Mouse (Mus musculus) neutrophil, adult 5-6 weeks (primary cell): ENCODE results near the gene Cilp. TPM values are rescaled to one million over a fixed set of nuclear protein-coding genes. Genes with fewer than 3 reads are reported as not detected.
"Not testable (repeated sequence)": the region's sequence is repeated elsewhere in the genome, so short reads cannot be mapped to it uniquely, and the experiment has no call there.

Source experiments
- ATAC-seq: fragments of 151-379, 151-347 bp; 2 replicates; pipeline ENCODE4 v1.8.0; 2017; ENCODE audit warnings: mild to moderate bottlenecking, moderate TSS enrichment; ENCODE audit not compliant: insufficient number of reproducible peaks, poor library complexity, low FRiP score, severe bottlenecking; ENCODE audit errors: extremely low read depth
- total RNA-seq: library from RNA; stranded (forward); fragments of 200-1000 nt; gene quantifications from 2 replicates; pipeline ENCODE4 v1.2.3, GENCODE M21; 2017

The Cilp gene
- total RNA-seq, 1 experiment from 2014 or later, result not detected

DNA sequence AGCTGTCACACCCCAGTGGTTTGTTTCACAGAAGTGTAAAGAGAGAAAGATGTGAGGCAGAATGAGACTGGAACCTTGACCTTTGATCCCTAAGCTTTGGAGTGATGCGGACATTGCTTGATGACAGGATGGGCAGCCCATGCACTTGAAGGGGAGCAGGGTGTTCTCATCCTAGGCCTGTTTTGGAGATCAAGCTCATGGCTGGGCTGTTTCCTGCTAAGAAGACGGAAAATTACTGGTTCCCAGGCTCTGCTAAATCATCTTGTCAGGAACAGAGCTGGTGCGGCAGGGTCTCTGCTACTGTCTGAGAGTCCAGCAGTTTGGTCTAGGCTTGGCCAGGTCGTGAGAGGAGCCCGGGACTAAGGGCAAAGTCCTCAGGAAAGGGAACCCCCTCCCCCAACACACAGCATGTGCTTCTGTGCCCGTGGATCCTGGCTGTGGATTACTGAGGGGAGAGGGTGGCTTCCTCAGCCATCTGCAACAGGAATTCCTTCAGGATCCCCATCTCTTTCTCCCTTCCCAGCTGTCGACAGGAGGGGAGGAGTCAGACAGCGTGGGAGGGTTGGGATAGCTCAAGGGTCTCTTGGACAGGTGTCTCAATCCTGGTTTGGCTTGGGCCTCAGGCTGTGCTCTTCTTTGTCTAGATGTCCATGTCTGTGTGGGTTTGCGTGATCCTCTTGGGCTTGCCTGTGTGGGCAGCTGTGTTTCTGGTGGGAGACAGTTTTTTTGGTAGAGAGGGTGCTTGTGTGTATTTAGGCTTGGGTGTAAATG, 20.8 kb upstream of the Cilp start:
- no peak for ATAC-seq

- ATAC-seq, result no peak
Observed at GRCm38 (mm10) chr9:65247502-65248376, 17.2 kb upstream of the Cilp start.

DNA sequence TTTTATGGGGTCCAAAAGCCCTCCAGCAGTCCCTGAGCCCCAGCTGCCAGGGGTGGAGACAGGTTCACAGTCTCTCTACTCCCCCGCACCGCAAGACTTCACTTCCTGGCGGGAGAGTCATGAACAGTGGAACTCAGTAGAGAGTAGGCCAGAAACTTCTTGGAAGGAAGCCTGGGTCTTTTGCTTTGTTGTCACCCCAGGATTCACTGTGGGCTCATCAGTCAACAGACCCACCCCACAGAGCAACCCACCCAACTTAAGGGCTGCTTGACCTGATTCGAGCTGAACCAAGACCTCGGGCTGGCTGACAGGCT, 16.6 kb upstream of the Cilp start:
- ATAC-seq, result no peak

GRCm38 (mm10) chr9:65252026-65252425, 13.0 kb upstream of the Cilp start:
- no peak for ATAC-seq

GRCm38 (mm10) chr9:65255906-65256600, 8.9 kb upstream of the Cilp start:
- no peak for ATAC-seq

DNA sequence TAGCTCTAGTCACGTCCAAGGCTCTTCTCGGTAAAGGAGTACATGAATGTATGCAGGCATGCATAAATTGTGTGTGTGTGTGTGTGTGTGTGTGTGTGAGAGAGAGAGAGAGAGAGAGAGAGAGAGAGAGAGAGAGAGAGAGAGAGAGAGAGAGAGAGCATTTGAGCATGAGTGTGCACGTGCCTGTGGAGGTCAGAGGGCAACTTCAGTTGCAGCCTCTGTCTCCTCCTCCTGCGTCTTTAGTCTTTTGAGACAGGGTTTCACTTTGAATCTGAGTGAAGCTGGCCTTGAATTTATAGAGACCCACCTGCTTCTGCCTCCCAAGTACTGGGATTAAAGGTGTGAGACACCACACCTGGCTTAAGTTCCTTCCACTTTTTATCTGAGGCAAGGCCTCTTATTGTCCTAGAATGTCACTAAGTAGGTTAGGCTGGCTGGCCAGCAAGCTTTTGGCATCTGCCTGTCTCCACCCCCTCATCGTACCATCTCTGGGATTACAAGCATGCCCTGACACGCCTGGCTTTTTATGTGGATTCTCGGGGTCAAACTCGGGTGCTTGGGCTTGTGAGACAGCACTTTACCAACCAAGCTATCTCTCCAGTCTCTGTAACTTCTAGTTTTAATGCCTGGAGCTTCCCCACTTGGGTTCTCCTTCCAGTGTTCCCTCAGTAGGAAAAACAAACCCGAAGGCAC, 7.6 kb upstream of the Cilp start:
- ATAC-seq, result no peak

DNA sequence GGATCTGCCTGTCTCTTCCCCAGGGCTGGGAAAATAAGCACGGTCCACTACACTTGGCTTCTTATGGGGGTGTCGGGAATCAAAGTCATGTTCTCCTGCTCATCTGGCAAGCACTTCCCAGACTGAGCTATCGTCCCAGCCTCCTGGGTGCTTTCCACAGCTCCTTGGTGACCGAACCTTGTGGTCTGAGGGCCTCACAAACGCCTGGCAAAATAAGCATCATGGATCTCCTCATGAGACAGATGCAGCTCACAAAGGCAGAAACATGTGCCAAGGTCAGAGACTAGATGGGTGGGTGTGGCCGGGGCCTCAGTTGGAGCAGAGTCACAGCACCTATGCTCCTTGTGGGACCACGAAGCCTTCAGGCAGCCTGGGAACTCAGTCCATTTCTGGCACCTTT, 5.6 kb upstream of the Cilp start:
- ATAC-seq, result no peak

- no peak for ATAC-seq
Observed at GRCm38 (mm10) chr9:65261591-65262230, 3.3 kb upstream of the Cilp start.

DNA sequence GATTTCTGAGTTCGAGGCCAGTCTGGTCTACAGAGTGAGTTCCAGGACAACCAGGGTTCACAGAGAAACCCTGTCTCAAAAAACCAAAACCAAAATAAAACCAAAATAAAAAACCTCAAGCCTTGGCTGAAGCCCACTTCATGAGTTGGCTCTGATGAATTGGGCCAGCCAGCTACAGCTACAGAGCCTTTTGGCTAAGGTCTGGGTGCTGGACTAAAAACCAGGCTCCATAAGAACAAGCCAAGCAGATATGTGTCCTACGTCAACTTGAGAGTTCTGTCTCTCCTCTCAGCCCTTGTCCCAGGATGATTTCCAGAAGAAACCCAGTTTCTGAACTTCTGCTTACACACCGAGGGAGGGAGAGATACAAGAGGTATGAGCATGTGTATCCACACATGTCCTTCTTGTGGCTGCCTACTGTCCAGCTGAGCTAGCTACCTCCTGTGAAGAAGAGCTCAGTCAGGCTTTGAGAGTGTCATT, 2.3 kb upstream of the Cilp start:
- no peak for ATAC-seq

- no peak for ATAC-seq
Observed at GRCm38 (mm10) chr9:65267742-65268515, 2.9 kb downstream of the Cilp start.

DNA sequence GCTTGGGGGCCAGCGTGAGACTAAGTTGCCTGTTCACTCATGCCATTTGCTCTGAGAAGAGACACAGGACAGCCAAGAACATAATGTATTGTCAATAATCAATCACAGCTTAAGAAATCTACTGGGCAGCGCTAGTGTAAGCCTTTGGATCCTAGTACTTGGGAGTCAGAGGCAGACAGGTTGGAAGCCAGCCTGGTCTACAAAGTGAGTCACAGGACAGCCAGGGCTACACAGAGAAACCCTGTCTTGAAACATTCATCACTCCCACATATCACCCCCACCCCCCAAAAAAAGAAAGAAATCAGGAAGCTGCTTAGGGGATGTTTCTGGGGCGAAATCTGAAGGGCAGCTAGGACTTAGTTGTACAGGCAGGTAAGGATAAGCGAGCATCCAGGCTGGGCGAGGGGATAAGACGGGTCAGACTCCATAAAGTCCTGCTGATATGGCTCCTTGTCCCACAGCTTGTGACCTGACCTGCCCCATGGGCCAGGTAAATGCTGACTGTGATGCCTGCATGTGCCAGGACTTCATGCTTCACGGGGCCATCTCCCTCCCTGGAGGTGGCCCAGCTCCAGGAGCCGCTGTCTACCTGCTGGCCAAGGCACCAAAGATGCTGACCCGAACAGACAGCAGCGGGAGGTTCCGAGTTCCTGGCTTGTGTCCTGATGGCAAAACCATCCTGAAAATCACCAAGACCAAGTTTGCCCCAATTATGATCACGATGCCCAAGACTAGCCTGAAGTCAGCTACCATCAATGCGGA, 8.2 kb downstream of the Cilp start:
- ATAC-seq, result no peak

GRCm38 (mm10) chr9:65273873-65274272, 8.9 kb downstream of the Cilp start:
- no peak for ATAC-seq

DNA sequence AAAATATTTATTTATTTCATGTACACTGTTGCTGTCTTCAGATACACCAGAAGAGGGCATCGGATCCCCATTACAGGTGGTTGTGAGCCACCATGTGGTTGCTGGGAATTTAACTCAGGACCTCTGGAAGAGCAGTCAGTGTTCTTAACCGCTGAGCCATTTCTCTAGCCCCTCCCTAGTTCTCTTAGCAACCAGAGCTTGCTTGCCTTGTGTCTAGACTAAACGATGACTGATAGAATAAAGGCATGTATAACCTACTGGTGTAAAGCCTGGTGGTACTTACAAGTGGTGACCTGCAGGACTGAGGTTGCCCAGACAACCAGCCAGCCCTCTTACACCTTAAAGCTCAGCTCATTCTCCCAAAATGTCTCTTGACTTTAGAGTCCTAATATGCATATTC, 9.9 kb downstream of the Cilp start:
- not testable (repeated sequence) for ATAC-seq

DNA sequence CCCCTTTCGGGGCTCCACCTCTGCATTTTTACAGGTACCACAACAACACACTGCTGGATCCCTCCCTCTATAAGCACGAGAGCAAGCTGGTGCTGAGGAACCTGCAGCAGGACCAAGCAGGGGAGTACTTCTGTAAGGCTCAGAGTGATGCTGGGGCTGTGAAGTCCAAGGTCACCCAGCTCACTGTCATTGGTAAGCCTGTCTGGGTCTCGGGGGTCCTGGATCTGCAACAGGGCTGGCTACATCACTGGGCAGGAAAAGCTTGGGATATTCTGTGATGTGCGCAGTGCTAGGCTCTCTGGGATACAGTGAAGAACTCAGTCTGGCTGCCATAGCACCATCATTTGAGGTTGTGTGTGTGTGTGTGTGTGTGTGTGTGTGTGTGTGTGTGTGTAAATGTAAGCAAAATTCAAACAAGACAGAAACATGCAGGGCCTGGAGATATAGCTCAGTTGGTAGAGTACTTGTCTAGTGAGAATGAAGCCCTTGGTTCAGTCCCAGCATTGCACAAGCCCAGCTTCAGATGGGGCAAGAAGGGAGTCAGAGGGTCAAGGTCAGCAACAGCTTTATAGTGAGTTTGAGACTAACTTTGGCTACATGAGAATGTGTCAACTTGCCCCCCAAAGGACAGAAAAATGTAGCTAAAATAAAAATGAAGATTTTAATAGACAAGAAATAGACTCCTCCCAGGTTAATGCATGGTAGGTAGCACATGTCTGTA, 11.0 kb downstream of the Cilp start:
- ATAC-seq, result no peak

DNA sequence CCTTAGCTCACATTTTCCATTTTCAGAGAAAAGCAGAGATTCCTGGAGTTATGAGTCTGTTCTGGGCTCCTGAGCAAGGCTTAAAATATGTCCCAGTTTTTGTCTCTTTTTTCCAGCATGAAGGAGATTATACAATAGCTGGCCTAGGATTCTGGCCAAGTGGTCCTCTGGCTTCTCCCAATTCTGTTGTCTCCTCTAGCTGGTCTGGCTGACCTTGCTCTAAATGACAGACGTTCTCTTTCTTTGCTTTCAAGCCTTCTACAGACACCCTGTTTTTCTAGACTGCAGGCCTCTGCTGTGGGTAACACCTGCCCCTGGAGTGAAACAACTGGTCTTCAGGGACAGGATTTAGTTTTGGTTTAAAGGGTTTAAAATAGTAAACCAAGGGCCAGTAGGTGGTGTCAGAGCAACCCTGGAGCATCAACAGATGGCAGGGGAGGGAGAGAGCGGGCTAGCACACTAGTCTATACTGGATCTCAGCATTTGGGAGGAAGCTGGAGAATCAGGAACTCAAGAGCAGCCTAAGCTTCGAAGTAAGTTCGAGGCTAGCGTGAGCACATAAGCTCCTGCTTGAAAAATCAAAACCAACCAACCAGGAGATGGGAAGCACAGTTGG, 16.7 kb downstream of the Cilp start:
- ATAC-seq, result no peak

- ATAC-seq, result no peak
Observed at GRCm38 (mm10) chr9:65283301-65283700, 18.3 kb downstream of the Cilp start.
